ENCODE assay signal across 20 mouse cellular contexts in genomic region chr4:32084250-32084869, GRCm38 (mm10).
"Had no signal": no experiment of that assay in that cellular context is flagged by ENCODE, and none has a peak within 500 bp of the region (broad histone marks: within the 10 kb centered on the region; RNA-seq: fewer than 3 reads in every experiment).

No protein-coding gene starts in this region.

- H3K9ac ChIP-seq: limb, embryonic 13.5 days; liver, embryonic 12.5 days; liver, embryonic 15.5 days; lung, embryonic 15.5 days; midbrain, embryonic 15.5 days had no signal

- H3K4me3 ChIP-seq: limb, embryonic 13.5 days; liver, embryonic 12.5 days; liver, embryonic 15.5 days; lung, embryonic 15.5 days; megakaryocyte, embryonic 14.5 days; midbrain, embryonic 15.5 days had no signal

- H3K9me3 ChIP-seq: limb, embryonic 13.5 days; liver, embryonic 12.5 days; liver, embryonic 15.5 days; lung, embryonic 15.5 days; megakaryocyte, embryonic 14.5 days; midbrain, embryonic 15.5 days had no signal

- H3K27me3 ChIP-seq: limb, embryonic 13.5 days; liver, embryonic 12.5 days; liver, embryonic 15.5 days; lung, embryonic 15.5 days; midbrain, embryonic 15.5 days had no signal

- ATAC-seq: liver, embryonic 12.5 days; midbrain, embryonic 15.5 days had no signal

- H3K36me3 ChIP-seq: limb, embryonic 13.5 days; liver, embryonic 12.5 days; liver, embryonic 15.5 days; lung, embryonic 15.5 days; midbrain, embryonic 15.5 days had no signal

- H3K27ac ChIP-seq: limb, embryonic 13.5 days; liver, embryonic 12.5 days; liver, embryonic 15.5 days; lung, embryonic 15.5 days; midbrain, embryonic 15.5 days had no signal

- H3K4me2 ChIP-seq: limb, embryonic 13.5 days; liver, embryonic 12.5 days; liver, embryonic 15.5 days; lung, embryonic 15.5 days; midbrain, embryonic 11.5 days; midbrain, embryonic 15.5 days had no signal

- H3K4me1 ChIP-seq: limb, embryonic 13.5 days; liver, embryonic 12.5 days; liver, embryonic 15.5 days; lung, embryonic 15.5 days; megakaryocyte, embryonic 14.5 days; midbrain, embryonic 15.5 days had no signal

- DNase-seq: kidney, adult 18-20 months; kidney, adult 9 months; kidney, postnatal 14 days; kidney, postnatal 4 days; left cerebral cortex, postnatal 4 days; liver; lung, adult 18-20 months; lung, postnatal 10 days; lung, postnatal 36 days; right cerebral cortex, postnatal 25 days; spleen, adult 18-20 months; thymus, adult 18-20 months; thymus, postnatal 36 days had no signal
